Mouse (Mus musculus) limb, embryonic 14.5 days (tissue): ENCODE data around the gene Ankfn1. TPM values are rescaled to one million over a fixed set of nuclear protein-coding genes. Genes with fewer than 3 reads are reported as not detected.

Experiments used
- ATAC-seq: fragments of 200-750 bp; cut with Nextera tagmentation; 2 replicates; pipeline ENCODE4 v1.8.0; 2017; ENCODE audit warnings: low read depth, moderate number of reproducible peaks, moderate TSS enrichment; ENCODE audit not compliant: low FRiP score
- DNase-seq: peaks from one replicate; pipeline ENCODE4 v3.0.0-alpha.2; 2015; ENCODE audit warnings: low spot score
- H3K27ac ChIP-seq: fragments of 300-500 bp; sonication (generic); replicated peaks from 2 replicates; pipeline ENCODE4 v1.5.1; 2014; ENCODE audit warnings: low read depth, mild to moderate bottlenecking, low read length, moderate library complexity, mixed read lengths
- H3K27me3 ChIP-seq: fragments of 300-500 bp; sonication (generic); 2 replicates; pipeline ENCODE4 v1.6.1; 2014; ENCODE audit warnings: low read length, mixed read lengths; ENCODE audit not compliant: control insufficient read depth, insufficient read depth
- H3K36me3 ChIP-seq: fragments of 300-500 bp; sonication (generic); 2 replicates; pipeline ENCODE4 v1.6.1; 2014; ENCODE audit warnings: mild to moderate bottlenecking, low read length, moderate library complexity, mixed read lengths; ENCODE audit not compliant: control insufficient read depth, insufficient read depth
- H3K4me1 ChIP-seq: fragments of 300-500 bp; sonication (generic); 2 replicates; pipeline ENCODE4 v1.6.1; 2014; ENCODE audit warnings: antibody characterized with exemption, low read length, mixed read lengths; ENCODE audit not compliant: control insufficient read depth, insufficient read depth
- H3K4me2 ChIP-seq: fragments of 300-500 bp; sonication (generic); replicated peaks from 2 replicates; pipeline ENCODE4 v1.6.1; 2014; ENCODE audit warnings: low read depth, mild to moderate bottlenecking, low read length, moderate library complexity; ENCODE audit not compliant: severe bottlenecking
- H3K4me3 ChIP-seq: fragments of 300-500 bp; sonication (generic); replicated peaks from 2 replicates; pipeline ENCODE4 v1.5.1; 2014; ENCODE audit warnings: low read length
- H3K9ac ChIP-seq: fragments of 300-500 bp; sonication (generic); 2 replicates; pipeline ENCODE4 v1.6.1; 2014; ENCODE audit warnings: mild to moderate bottlenecking, low read depth, low read length, moderate library complexity; ENCODE audit not compliant: severe bottlenecking
- H3K9me3 ChIP-seq: fragments of 300-500 bp; sonication (generic); 2 replicates; pipeline ENCODE4 v1.6.1; 2016; ENCODE audit warnings: low read length; ENCODE audit not compliant: control insufficient read depth
- POLR2A ChIP-seq: fragments of 200-500 bp; IDR thresholded peaks from 2 replicates; pipeline ENCODE4 v1.8.0; 2012; ENCODE audit warnings: inconsistent platforms, mild to moderate bottlenecking, moderate library complexity, borderline replicate concordance; ENCODE audit not compliant: insufficient read depth, insufficient read length; ENCODE audit errors: extremely low read depth
- WGBS: fragments of 180-500 bp; shearing (Covaris S2); extraction: QIAGEN DNeasy Blood & Tissue Kit; methylation state at CpG from one replicate; pipeline ENCODE4 v1.1.7; 2014; 5-methylcytosine and 5-hydroxymethylcytosine counted together
- polyA plus RNA-seq, 2 experiments: library from polyadenylated mRNA; depleted of rRNA in 1 of 2; stranded (reverse) in 1 of 2; unstranded in 1 of 2; fragments of >200 nt; fragmentation: Nextera tagmentation in 1 of 2; extraction: Ambion mirVana in 1 of 2; gene quantifications; 2 replicates each; pipeline versions ENCODE4 v1.2.1 to v1.2.3; 2012 to 2014

The Ankfn1 gene
- polyA plus RNA-seq, 2 experiments: 0.36 to 0.61 TPM

GRCm38 (mm10) chr11:89718491-89718982 lies 58.9 kb downstream of the Ankfn1 start:
- DNase-seq (no peak), ATAC-seq (no peak)
- Histone ChIP-seq H3K36me3 (no peaks in the 10 kb centered on the region), H3K4me1 (no peaks in the 10 kb centered on the region), H3K27ac (no peak overlapping the region), H3K4me2 (no peak overlapping the region), H3K9me3 (no peaks in the 10 kb centered on the region), H3K4me3 (no peak overlapping the region), H3K9ac (no peak overlapping the region), H3K27me3 (no peaks in the 10 kb centered on the region)
- TF ChIP-seq POLR2A: no peak
- WGBS: 33% methylated on average over 14 of the region's 14 CpGs

GRCm38 (mm10) chr11:89716351-89716750 lies 61.1 kb downstream of the Ankfn1 start:
- no peak for DNase-seq
- no peak overlapping the region for H3K4me2 ChIP-seq
- H3K4me1 ChIP-seq: no peaks in the 10 kb centered on the region
- no peak for TF ChIP-seq POLR2A
- H3K9me3 ChIP-seq: no peaks in the 10 kb centered on the region
- no peak for ATAC-seq
- no peaks in the 10 kb centered on the region for H3K27me3 ChIP-seq
- H3K27ac ChIP-seq: no peak overlapping the region
- 89% methylated on average over 7 of the region's 7 CpGs for WGBS
- no peak overlapping the region for H3K4me3 ChIP-seq
- H3K36me3 ChIP-seq: no peaks in the 10 kb centered on the region
- H3K9ac ChIP-seq: no peak overlapping the region

GRCm38 (mm10) chr11:89708526-89708925 lies 68.9 kb downstream of the Ankfn1 start:
- Histone ChIP-seq H3K27ac (no peak overlapping the region), H3K36me3 (no peaks in the 10 kb centered on the region), H3K9me3 (no peaks in the 10 kb centered on the region), H3K27me3 (no peaks in the 10 kb centered on the region), H3K4me2 (no peak overlapping the region), H3K4me3 (no peak overlapping the region), H3K9ac (no peak overlapping the region), H3K4me1 (no peaks in the 10 kb centered on the region)
- no peak for DNase-seq
- WGBS: 95% methylated on average over 7 of the region's 7 CpGs
- TF ChIP-seq POLR2A: no peak
- no peak for ATAC-seq

- ATAC-seq (no peak), DNase-seq (no peak)
- Histone ChIP-seq H3K4me2 (no peak overlapping the region), H3K27ac (no peak overlapping the region), H3K4me1 (peaks cover 2% of the 10 kb centered on the region; the same call in 1 of the 2 replicates), H3K9ac (no peak overlapping the region), H3K9me3 (no peaks in the 10 kb centered on the region), H3K36me3 (no peaks in the 10 kb centered on the region), H3K4me3 (no peak overlapping the region), H3K27me3 (0 out of 2 replicates have a peak, but pooled peaks cover 4% of the 10 kb centered on the region)
- no peak for TF ChIP-seq POLR2A
- WGBS: 57% methylated on average over 18 of the region's 18 CpGs
Observed at GRCm38 (mm10) chr11:89696431-89697403, 80.7 kb downstream of the Ankfn1 start.

- peaks cover 2% of the 10 kb centered on the region; the same call in 1 of the 2 replicates for H3K4me1 ChIP-seq
- no peak overlapping the region for H3K4me2 ChIP-seq
- ATAC-seq: no peak
- H3K9me3 ChIP-seq: no peaks in the 10 kb centered on the region
- no peak for TF ChIP-seq POLR2A
- H3K9ac ChIP-seq: no peak overlapping the region
- H3K27me3 ChIP-seq: 0 out of 2 replicates have a peak, but pooled peaks cover 4% of the 10 kb centered on the region
- WGBS: 85% methylated on average over 4 of the region's 4 CpGs
- DNase-seq: no peak
- no peak overlapping the region for H3K4me3 ChIP-seq
- no peaks in the 10 kb centered on the region for H3K36me3 ChIP-seq
- no peak overlapping the region for H3K27ac ChIP-seq
Observed at GRCm38 (mm10) chr11:89693686-89694085, 83.8 kb downstream of the Ankfn1 start.
